8 mouse cellular contexts compared by ENCODE assay signal in genomic region chr7:72541521-72542478, GRCm38 (mm10).
DNase-seq lines count a peak whose midpoint lies in the region; ATAC-seq and TF ChIP-seq lines count a peak whose summit lies in the region.

No protein-coding gene starts in this region.

- H3K27me3 ChIP-seq in embryonic facial prominence, embryonic 14.5 days (replicated peaks; ENCODE audit: control insufficient read depth, insufficient read depth, low read length): no peaks in the 10 kb centered on the region
- H3K27me3 ChIP-seq in hindbrain, embryonic 10.5 days (ENCODE audit: insufficient read depth, poor library complexity, severe bottlenecking): no peaks in the 10 kb centered on the region
- no peaks in the 10 kb centered on the region for H3K27me3 ChIP-seq in midbrain, postnatal 0 days (ENCODE audit: insufficient read depth, low read length)

- H3K4me2 ChIP-seq in embryonic facial prominence, embryonic 14.5 days (ENCODE audit: low read depth, low read length): peak overlapping the region; percentile 5
- H3K4me2 ChIP-seq in midbrain, postnatal 0 days (ENCODE audit: low read depth, low read length, poor library complexity, severe bottlenecking): no peak overlapping the region

- peak; percentile 52 for TF ChIP-seq CTCF in midbrain, postnatal 0 days (IDR thresholded peaks at IDR 0.05)

- H3K4me3 ChIP-seq in embryonic facial prominence, embryonic 14.5 days (ENCODE audit: low read depth, low read length): no peak overlapping the region
- H3K4me3 ChIP-seq in hindbrain, embryonic 10.5 days: peak overlapping the region; percentile 16; the same call in 1 of the 2 replicates
- H3K4me3 ChIP-seq in midbrain, postnatal 0 days (ENCODE audit: low read depth, low read length): no peak overlapping the region

- H3K4me1 ChIP-seq in embryonic facial prominence, embryonic 14.5 days (ENCODE audit: control insufficient read depth, insufficient read depth, low read length): peaks cover 10% of the 10 kb centered on the region; the same call in 1 of the 2 replicates
- peaks cover 32% of the 10 kb centered on the region for H3K4me1 ChIP-seq in hindbrain, embryonic 10.5 days (replicated peaks)
- no peaks in the 10 kb centered on the region for H3K4me1 ChIP-seq in midbrain, postnatal 0 days (ENCODE audit: insufficient read depth, low read length)

- 30% methylated on average over 14 of the region's 14 CpGs for WGBS in embryonic facial prominence, embryonic 14.5 days
- 38% methylated on average over 14 of the region's 14 CpGs for WGBS in hindbrain, embryonic 10.5 days
- WGBS in midbrain, postnatal 0 days: 39% methylated on average over 14 of the region's 14 CpGs

- ATAC-seq in embryonic facial prominence, embryonic 14.5 days (ENCODE audit: low read depth): peak; percentile 81
- ATAC-seq in midbrain, postnatal 0 days (ENCODE audit: low FRiP score): no peak

- no peaks in the 10 kb centered on the region for H3K9me3 ChIP-seq in embryonic facial prominence, embryonic 14.5 days (ENCODE audit: control insufficient read depth, low read length)
- no peaks in the 10 kb centered on the region for H3K9me3 ChIP-seq in hindbrain, embryonic 10.5 days
- H3K9me3 ChIP-seq in midbrain, postnatal 0 days (ENCODE audit: low read length): no peaks in the 10 kb centered on the region

- DNase-seq in left cerebral cortex, postnatal 25 days (ENCODE audit: low spot score in 2 of 2): peak; percentile 21 to 50
- no peak for DNase-seq in left cerebral cortex, adult 11 months (ENCODE audit: low spot score)
- peak; percentile 83 for DNase-seq in embryonic facial prominence, embryonic 14.5 days (ENCODE audit: low spot score)
- peak; percentile 55 for DNase-seq in hindbrain, embryonic 10.5 days (ENCODE audit: low spot score)
- peak; percentile 49 for DNase-seq in midbrain, postnatal 0 days (ENCODE audit: low spot score)
- no peak for DNase-seq in thymus, adult 18-20 months
- no peak for DNase-seq in cerebellum, adult 11-12 months
- no peak for DNase-seq in spleen, postnatal 14 days (ENCODE audit: low spot score in 2 of 2)

- peak overlapping the region; percentile 16; the same call in 1 of the 2 replicates for H3K9ac ChIP-seq in embryonic facial prominence, embryonic 14.5 days (ENCODE audit: low read depth, low read length)
- no peak overlapping the region for H3K9ac ChIP-seq in midbrain, postnatal 0 days (replicated peaks; ENCODE audit: low read length, poor library complexity, severe bottlenecking)

- intact Hi-C loops in left cerebral cortex, postnatal 25 days (cut with DNase I): loop anchor here (5.0 kb wide), 1 partner anchor 881 kb away; no protein-coding TSS in a partner anchor

- H3K36me3 ChIP-seq in embryonic facial prominence, embryonic 14.5 days (ENCODE audit: control insufficient read depth, insufficient read depth, low read length): no peaks in the 10 kb centered on the region
- no peaks in the 10 kb centered on the region for H3K36me3 ChIP-seq in hindbrain, embryonic 10.5 days
- no peaks in the 10 kb centered on the region for H3K36me3 ChIP-seq in midbrain, postnatal 0 days (ENCODE audit: insufficient read depth, low read length)

- peak overlapping the region; percentile 54 for H3K27ac ChIP-seq in embryonic facial prominence, embryonic 14.5 days (replicated peaks; ENCODE audit: low read depth, low read length)
- peak overlapping the region; percentile 84 for H3K27ac ChIP-seq in hindbrain, embryonic 10.5 days
- no peak overlapping the region for H3K27ac ChIP-seq in midbrain, postnatal 0 days (ENCODE audit: low read depth, low read length)

Comparison
In these comparisons a context has a peak if more than half of its experiments do, and no peak if none do; other contexts are left out.
1. DNase-seq: peak in left cerebral cortex, postnatal 25 days (2 of 2), embryonic facial prominence, embryonic 14.5 days (single experiment), hindbrain, embryonic 10.5 days (single experiment) and midbrain, postnatal 0 days (single experiment); none in left cerebral cortex, adult 11 months (single experiment), thymus, adult 18-20 months (0 of 2), cerebellum, adult 11-12 months (single experiment) and spleen, postnatal 14 days (0 of 2).